Mouse (Mus musculus): Measurements from ENCODE around the gene Art4.

DNA sequence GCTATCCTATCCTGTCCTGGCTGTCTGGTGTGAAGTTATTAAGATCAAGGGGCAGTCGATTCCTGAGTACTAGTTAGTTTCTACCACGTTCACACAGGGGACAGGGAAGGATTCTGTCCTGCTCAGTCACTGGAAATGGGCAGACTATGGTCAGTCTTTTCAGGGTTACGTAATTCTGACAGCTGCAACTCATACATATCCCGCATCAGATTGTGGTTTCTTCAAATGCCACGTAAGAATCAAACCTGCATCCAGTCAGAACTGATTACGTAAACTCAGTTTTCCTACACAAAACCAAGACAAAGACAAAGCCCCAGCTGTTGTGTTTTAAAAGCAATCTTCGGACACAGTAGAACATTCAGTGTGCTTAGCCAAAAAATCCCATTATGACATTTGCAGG is 42.2 kb downstream of the Art4 start:
- TF ChIP-seq POLR2A (IDR thresholded peaks at IDR 0.05; ENCODE audit: control insufficient read depth, low read depth, low read length) (no peak), CTCF (IDR thresholded peaks at IDR 0.05; ENCODE audit: control insufficient read depth, insufficient read depth, insufficient replicate concordance, low read depth, low read length) (no peak)

Measured in testis, adult 2 months (tissue).